Mouse (Mus musculus) spleen, adult 2 months (tissue): ENCODE results near the gene Atp6v0d1.

Experiments
- CTCF ChIP-seq: fragments of 200-500 bp; IDR thresholded peaks from 2 replicates; pipeline ENCODE4 v1.5.1; 2011; ENCODE audit warnings: mild to moderate bottlenecking, inconsistent platforms; ENCODE audit not compliant: insufficient read depth, insufficient read length, insufficient replicate concordance; ENCODE audit errors: extremely low read depth
- POLR2A ChIP-seq: fragments of 200-500 bp; IDR thresholded peaks from 2 replicates; pipeline ENCODE4 v1.6.1; 2011; ENCODE audit warnings: low read depth, low read length, inconsistent platforms

GRCm38 (mm10) chr8:105579719-105580118 lies 13.9 kb upstream of the Atp6v0d1 start:
- TF ChIP-seq POLR2A (no peak), CTCF (no peak)
